ENCODE assay signal across 8 mouse cellular contexts in genomic region chr2:152821566-152821965, GRCm38 (mm10). TPM values are rescaled to one million over a fixed set of nuclear protein-coding genes. Genes with fewer than 3 reads are reported as not detected.
DNase-seq lines count a peak whose midpoint lies in the region; ATAC-seq and TF ChIP-seq lines count a peak whose summit lies in the region.
"Had no signal": no experiment of that assay in that cellular context is flagged by ENCODE, and none has a peak within 500 bp of the region (broad histone marks: within the 10 kb centered on the region; RNA-seq: fewer than 3 reads in every experiment).

No protein-coding gene starts in this region.

- no peak for ATAC-seq in kidney, embryonic 15.5 days (replicated peaks; ENCODE audit: low FRiP score)
- ATAC-seq in limb, embryonic 13.5 days (ENCODE audit: low FRiP score, low read depth): no peak

- no peak for TF ChIP-seq CTCF in CH12.LX (conservative IDR thresholded peaks at IDR 0.05 in 1 of 2, IDR thresholded peaks at IDR 0.05 in 1 of 2; ENCODE audit: low read depth in 2 of 2, low read length in 2 of 2)
- TF ChIP-seq CTCF in cortical plate, adult 2 months (IDR thresholded peaks at IDR 0.05; ENCODE audit: extremely low read depth, insufficient read depth, low read length): no peak

- in situ Hi-C loops in CH12.LX (cut with MboI; ENCODE audit: low pct_ligation_motif_present, low pct_unique_long_range_greater_than_20kb, low sequenced_read_pairs): no loop called here

- DNase-seq in kidney, adult 9 months: no peak
- no peak for DNase-seq in CH12.LX (ENCODE audit: extremely low read depth)
- DNase-seq in frontal cortex, postnatal 25 days (ENCODE audit: low spot score in 2 of 2): no peak
- no peak for DNase-seq in cerebellum, postnatal 14 days
- DNase-seq: cerebellum, adult 9-11 months had no signal

- dilution Hi-C loops in CH12.LX (cut with MboI; ENCODE audit: extremely low pct_ligation_motif_present, extremely low pct_unique_long_range_greater_than_20kb, low sequenced_read_pairs): no loop called here

- no peaks in the 10 kb centered on the region for H3K9me3 ChIP-seq in kidney, embryonic 15.5 days (replicated peaks)
- peaks cover 11% of the 10 kb centered on the region for H3K9me3 ChIP-seq in CH12.LX (replicated peaks; ENCODE audit: low read length)
- H3K9me3 ChIP-seq in limb, embryonic 13.5 days: 0 out of 2 replicates have a peak, but pooled peaks cover 3% of the 10 kb centered on the region

- peaks cover 40% of the 10 kb centered on the region for H3K36me3 ChIP-seq in kidney, embryonic 15.5 days
- H3K36me3 ChIP-seq in CH12.LX (replicated peaks in 1 of 2; ENCODE audit: control insufficient read depth in 1 of 2, insufficient read depth in 1 of 2, low read length in 1 of 2): peaks cover 49 to 64% of the 10 kb centered on the region in 2 experiments
- H3K36me3 ChIP-seq in limb, embryonic 13.5 days: peaks cover 45% of the 10 kb centered on the region

- no peak for TF ChIP-seq RAD21 in CH12.LX (IDR thresholded peaks at IDR 0.05; ENCODE audit: low read depth, low read length)

- peak overlapping the region; percentile 91 for H3K27ac ChIP-seq in kidney, embryonic 15.5 days
- H3K27ac ChIP-seq in CH12.LX (ENCODE audit: insufficient read depth, low read depth): peak overlapping the region; percentile 14; the same call in 1 of the 2 replicates
- peak overlapping the region; percentile 90 for H3K27ac ChIP-seq in cortical plate, adult 2 months (ENCODE audit: insufficient read depth, low read length)
- H3K27ac ChIP-seq in limb, embryonic 13.5 days: peak overlapping the region; percentile 88

- no peak overlapping the region for H3K9ac ChIP-seq in kidney, embryonic 15.5 days
- no peak overlapping the region; the same call in 1 of the 2 replicates for H3K9ac ChIP-seq in CH12.LX (ENCODE audit: insufficient read depth, low read depth)
- H3K9ac ChIP-seq in limb, embryonic 13.5 days: no peak overlapping the region

- no peak overlapping the region for H3K4me3 ChIP-seq in kidney, embryonic 15.5 days (replicated peaks)
- no peak overlapping the region for H3K4me3 ChIP-seq in CH12.LX (replicated peaks in 1 of 3; ENCODE audit: low read depth in 2 of 3, low read length in 2 of 3, poor library complexity in 1 of 3)
- H3K4me3 ChIP-seq in cortical plate, adult 2 months (ENCODE audit: insufficient read depth, low read length): no peak overlapping the region
- no peak overlapping the region for H3K4me3 ChIP-seq in limb, embryonic 13.5 days

- H3K79me2 ChIP-seq in CH12.LX (replicated peaks; ENCODE audit: control insufficient read depth, extremely low read depth, insufficient read depth, poor library complexity, severe bottlenecking): peaks cover 93% of the 10 kb centered on the region

- no peaks in the 10 kb centered on the region for H3K27me3 ChIP-seq in kidney, embryonic 15.5 days
- H3K27me3 ChIP-seq in CH12.LX (replicated peaks): no peaks in the 10 kb centered on the region
- H3K27me3 ChIP-seq in limb, embryonic 13.5 days: no peaks in the 10 kb centered on the region

- peak overlapping the region; percentile 34; the same call in 1 of the 2 replicates for H3K4me2 ChIP-seq in kidney, embryonic 15.5 days
- no peak overlapping the region for H3K4me2 ChIP-seq in CH12.LX (ENCODE audit: insufficient read depth, low read depth, poor library complexity, severe bottlenecking)
- peak overlapping the region; percentile 46 for H3K4me2 ChIP-seq in limb, embryonic 13.5 days (replicated peaks)

- no peak for TF ChIP-seq POLR2A in CH12.LX (IDR thresholded peaks at IDR 0.05; ENCODE audit: low read depth, low read length)
- no peak for TF ChIP-seq POLR2A in cortical plate, adult 2 months (IDR thresholded peaks at IDR 0.05; ENCODE audit: extremely low read depth, insufficient read depth, low read length)

- TF ChIP-seq EP300 in CH12.LX (IDR thresholded peaks at IDR 0.05; ENCODE audit: low read length): no peak

- peaks cover 92% of the 10 kb centered on the region for H3K4me1 ChIP-seq in kidney, embryonic 15.5 days
- H3K4me1 ChIP-seq in CH12.LX (ENCODE audit: control insufficient read depth in 1 of 2, insufficient read depth in 2 of 2): peaks cover 41 to 81% of the 10 kb centered on the region in 2 experiments
- peaks cover 30% of the 10 kb centered on the region for H3K4me1 ChIP-seq in cortical plate, adult 2 months (ENCODE audit: control insufficient read depth, insufficient read depth, low read length)
- peaks cover 92% of the 10 kb centered on the region for H3K4me1 ChIP-seq in limb, embryonic 13.5 days

TF ChIP-seq in CH12.LX, 34 proteins besides CTCF, POLR2A, EP300 and RAD21:
- TF ChIP-seq UBTF (IDR thresholded peaks at IDR 0.05; ENCODE audit: low read depth, low read length): no peak
- TF ChIP-seq JUND (conservative IDR thresholded peaks at IDR 0.05; ENCODE audit: low read depth, low read length): no peak
- TF ChIP-seq USF1 (IDR thresholded peaks at IDR 0.05; ENCODE audit: low read depth, low read length): no peak
- no peak for TF ChIP-seq BHLHE40 (IDR thresholded peaks at IDR 0.05; ENCODE audit: low read depth, low read length)
- TF ChIP-seq PAX5 (IDR thresholded peaks at IDR 0.05; ENCODE audit: low read length): no peak

RNA-seq across cellular contexts. Expression of gene Bcl2l1, which starts 10.0 kb away (rescaled TPM):
- 99.5 and 106 TPM in 2 replicates for polyA plus RNA-seq in kidney, embryonic 15.5 days (2015; fragmentation: Nextera tagmentation; extraction: Ambion mirVana)
- total RNA-seq in CH12.LX (2012; rRNA removed) (47.7 and 80.3 TPM in 2 replicates), CH12.LX (2014; rRNA removed) (13.7 and 21.3 TPM in 2 replicates)
- 33.2 and 34.5 TPM in 2 replicates for polyA plus RNA-seq in CH12.LX (2012; ENCODE audit: insufficient read length, low read depth)
- polyA plus RNA-seq in cortical plate, adult 2 months (2012; rRNA removed): 99.2 and 105 TPM in 2 replicates
- 93.3 and 93.5 TPM in 2 replicates for polyA plus RNA-seq in limb, embryonic 13.5 days (2015; fragmentation: Nextera tagmentation; extraction: Ambion mirVana)

RNA-seq across cellular contexts. Expression of gene Tpx2, which starts 26.2 kb away (rescaled TPM):
- 88.5 and 98.2 TPM in 2 replicates for polyA plus RNA-seq in kidney, embryonic 15.5 days (2015; fragmentation: Nextera tagmentation; extraction: Ambion mirVana)
- total RNA-seq in CH12.LX (2012; rRNA removed) (66.1 and 70.9 TPM in 2 replicates), CH12.LX (2014; rRNA removed) (98.0 and 105 TPM in 2 replicates)
- polyA plus RNA-seq in CH12.LX (2012; ENCODE audit: insufficient read length, low read depth): 123 and 127 TPM in 2 replicates
- 1.5 and 1.8 TPM in 2 replicates for polyA plus RNA-seq in cortical plate, adult 2 months (2012; rRNA removed)
- polyA plus RNA-seq in limb, embryonic 13.5 days (2015; fragmentation: Nextera tagmentation; extraction: Ambion mirVana): 83.1 and 86.8 TPM in 2 replicates

Comparison
In these comparisons a context has a peak if more than half of its experiments do, and no peak if none do; other contexts are left out.
1. H3K27ac ChIP-seq: peak in every context shown above with its lines; median percentile 91 in kidney, embryonic 15.5 days; 90 in cortical plate, adult 2 months; 88 in limb, embryonic 13.5 days; 14 in CH12.LX.
2. RNA of gene Tpx2, which starts 26.2 kb away (polyA plus RNA-seq): 123 to 127 TPM in CH12.LX, 88.5 to 98.2 TPM in kidney, embryonic 15.5 days and 83.1 to 86.8 TPM in limb, embryonic 13.5 days; 1.5 to 1.8 TPM in cortical plate, adult 2 months; every median in the first group is over 10 times any median in the second.